Mouse (Mus musculus): Measurements from ENCODE around the gene Ppie.
"Not testable (repeated sequence)": the region's sequence is repeated elsewhere in the genome, so short reads cannot be mapped to it uniquely, and the experiment has no call there.

Gene Ppie

GRCm38 (mm10) chr4:123114651-123115050 is 25.1 kb downstream of the Ppie start:
- DNase-seq (ENCODE audit: low read depth, low spot score), result not testable (repeated sequence)

- DNase-seq (ENCODE audit: low read depth, low spot score), result no peak
These were observed 27.5 kb downstream of the Ppie start for GRCm38 (mm10) chr4:123112216-123112764.

- DNase-seq (ENCODE audit: low read depth, low spot score), result not testable (repeated sequence)
These were observed 28.3 kb downstream of the Ppie start for GRCm38 (mm10) chr4:123111275-123111983.

GRCm38 (mm10) chr4:123110751-123111150 is 29.0 kb downstream of the Ppie start:
- no peak for DNase-seq (ENCODE audit: low read depth, low spot score)

- no peak for DNase-seq (ENCODE audit: low read depth, low spot score)
These were observed 31.7 kb downstream of the Ppie start for GRCm38 (mm10) chr4:123108056-123108455.

DNA sequence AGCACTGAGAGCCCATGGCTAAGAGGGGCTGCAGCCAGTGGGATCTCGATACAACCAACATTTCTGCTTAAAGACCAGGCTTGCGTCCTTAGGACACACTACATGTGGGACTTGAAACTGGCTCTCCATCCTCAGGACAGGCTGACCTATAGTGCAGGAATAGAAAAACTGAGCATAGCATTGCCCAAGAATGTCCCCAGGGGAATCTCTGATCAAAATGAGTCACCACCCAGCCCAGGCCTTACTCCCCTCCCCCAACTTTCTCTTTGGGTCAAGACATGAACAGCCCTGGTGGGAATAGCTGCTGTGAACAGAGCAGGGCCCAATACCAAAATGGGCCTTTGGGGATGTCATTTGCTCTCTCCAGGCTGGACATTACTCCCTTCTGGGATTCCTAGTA is 32.9 kb downstream of the Ppie start:
- DNase-seq (ENCODE audit: low read depth, low spot score), result no peak

- DNase-seq (ENCODE audit: low read depth, low spot score), result not testable (repeated sequence)
These were observed 33.8 kb downstream of the Ppie start for GRCm38 (mm10) chr4:123105929-123106328.

DNA sequence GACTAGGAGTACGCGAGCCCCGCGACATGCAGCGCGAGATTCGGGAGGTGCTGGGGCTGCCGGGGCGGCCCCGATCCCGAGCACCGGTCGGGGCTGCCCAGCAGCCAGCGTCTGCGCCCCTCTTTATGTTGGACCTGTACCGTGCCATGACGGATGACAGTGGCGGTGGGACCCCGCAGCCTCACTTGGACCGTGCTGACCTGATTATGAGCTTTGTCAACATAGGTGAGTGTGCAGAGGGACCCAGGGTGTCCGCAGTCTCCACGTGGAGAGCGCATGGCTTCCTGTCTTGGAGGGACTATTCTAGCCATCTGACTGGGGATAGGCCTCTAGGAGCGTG is 34.3 kb downstream of the Ppie start:
- DNase-seq (ENCODE audit: low read depth, low spot score), result no peak

DNA sequence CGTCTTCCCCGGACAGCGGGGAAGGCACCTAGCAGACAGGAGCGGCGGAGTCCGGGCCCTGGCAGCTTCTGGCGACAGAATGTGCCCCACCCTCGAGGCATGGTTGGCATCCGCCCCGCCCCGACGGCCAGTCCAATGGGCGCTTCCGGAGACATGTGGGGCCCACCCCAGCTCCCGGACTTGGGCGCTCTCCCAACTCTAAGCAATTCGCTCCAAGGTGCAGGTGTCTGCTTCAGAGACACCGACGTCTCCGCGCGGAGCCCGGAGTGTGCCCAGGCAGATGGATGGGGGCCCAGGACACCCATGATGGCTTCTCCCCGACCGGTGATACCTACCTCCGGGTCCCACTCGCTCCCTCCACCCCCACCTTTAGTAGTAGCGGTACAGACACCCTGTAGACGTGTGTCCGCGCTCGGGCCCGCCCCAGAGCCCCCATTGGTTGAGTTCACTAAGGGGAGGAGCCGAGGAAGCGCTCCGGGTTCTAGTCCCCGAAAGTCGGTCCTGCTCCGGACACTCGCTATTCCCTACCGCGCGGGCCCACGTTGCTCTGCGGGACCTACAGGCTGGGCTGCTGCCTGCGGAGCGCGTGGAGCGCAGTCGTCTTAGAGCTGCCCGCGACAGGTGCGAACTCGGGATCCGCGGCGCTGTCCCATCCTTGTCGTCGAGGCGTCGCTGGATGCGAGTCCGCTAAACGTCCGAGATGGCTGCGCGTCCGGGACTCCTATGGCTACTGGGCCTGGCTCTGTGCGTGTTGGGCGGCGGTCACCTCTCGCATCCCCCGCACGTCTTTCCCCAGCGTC is 34.9 kb downstream of the Ppie start, which contains the start of gene Bmp8b:
Gene Bmp8b (plus strand): TSS at position 515 of the 800 bp plus-strand sequence.
- no peak for DNase-seq (ENCODE audit: low read depth, low spot score)

- no peak for DNase-seq (ENCODE audit: low read depth, low spot score)
These were observed 45.9 kb downstream of the Ppie start for GRCm38 (mm10) chr4:123093869-123094268.

GRCm38 (mm10) chr4:123093064-123093776 is 46.5 kb downstream of the Ppie start:
- DNase-seq (ENCODE audit: low read depth, low spot score), result no peak

DNA sequence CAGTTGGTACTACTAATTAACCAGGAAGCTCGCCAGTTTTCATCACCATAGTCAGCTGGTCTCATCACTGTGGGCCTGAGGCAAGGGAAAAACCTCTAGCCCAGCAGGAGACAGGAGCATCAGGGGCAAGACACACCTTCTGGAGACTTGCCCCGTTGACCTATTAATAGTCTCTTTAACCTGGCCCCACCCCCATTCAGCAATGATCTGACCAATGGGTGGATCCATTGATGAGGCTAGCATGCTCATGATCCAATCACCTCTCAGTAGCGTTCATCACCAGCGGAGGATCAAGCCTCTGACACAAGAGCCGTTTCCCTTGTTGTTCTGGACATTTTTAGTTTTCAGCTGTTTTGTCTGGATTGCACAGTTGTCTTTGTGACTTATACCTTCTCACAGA is 47.1 kb downstream of the Ppie start:
- DNase-seq (ENCODE audit: low read depth, low spot score), result no peak

- no peak for DNase-seq (ENCODE audit: low read depth, low spot score)
These were observed 53.4 kb downstream of the Ppie start for GRCm38 (mm10) chr4:123086381-123086780.

- DNase-seq (ENCODE audit: low read depth, low spot score), result no peak
These were observed 54.5 kb downstream of the Ppie start for GRCm38 (mm10) chr4:123085290-123085689.

DNA sequence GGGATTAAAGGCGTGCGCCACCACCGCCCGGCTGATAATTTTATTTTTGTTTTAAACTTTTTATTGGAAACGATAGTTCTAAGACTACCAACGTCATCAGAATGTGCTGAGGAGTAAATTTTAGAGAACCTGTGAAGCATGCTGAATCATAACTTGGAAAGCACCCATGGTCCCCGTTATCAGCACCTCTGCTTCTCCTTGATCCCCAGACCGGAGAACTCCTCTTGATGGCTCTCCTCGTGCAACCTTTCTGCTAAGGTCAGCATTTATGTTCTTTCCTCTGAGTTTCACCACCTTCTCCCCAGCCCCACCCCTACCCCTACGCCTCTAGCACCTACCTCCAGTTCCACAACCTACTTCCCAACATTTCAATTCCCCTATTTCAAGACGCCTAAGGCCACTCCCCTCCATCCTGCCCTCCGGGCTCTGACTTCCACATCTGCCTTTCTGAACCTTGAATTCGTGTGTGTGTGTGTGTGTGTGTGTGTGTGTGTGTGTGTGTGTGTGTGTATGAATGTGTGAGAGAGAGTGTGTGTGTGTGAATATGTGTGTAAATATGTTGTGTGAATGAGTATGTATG is 56.3 kb downstream of the Ppie start:
- DNase-seq (ENCODE audit: low read depth, low spot score), result no peak

GRCm38 (mm10) chr4:123082283-123083163 is 57.2 kb downstream of the Ppie start:
- peak; percentile 54 for DNase-seq (ENCODE audit: low read depth, low spot score)

- DNase-seq (ENCODE audit: low read depth, low spot score), result no peak
These were observed 59.0 kb downstream of the Ppie start for GRCm38 (mm10) chr4:123080791-123081190.

GRCm38 (mm10) chr4:123078231-123078630 is 61.5 kb downstream of the Ppie start:
- DNase-seq (ENCODE audit: low read depth, low spot score), result no peak
